Mouse (Mus musculus) embryonic fibroblast, embryonic 13.5 days (primary cell): ENCODE results near the gene Gm12185.
"Not testable (repeated sequence)": the region's sequence is repeated elsewhere in the genome, so short reads cannot be mapped to it uniquely, and the experiment has no call there.

Source experiments
- CTCF ChIP-seq: IDR thresholded peaks from 2 replicates; pipeline ENCODE4 v1.5.1; 2011; ENCODE audit warnings: mild to moderate bottlenecking, control low read depth, low read length, moderate library complexity, borderline replicate concordance; ENCODE audit not compliant: insufficient read depth
- POLR2A ChIP-seq: IDR thresholded peaks from 2 replicates; pipeline ENCODE4 v1.6.1; 2011; ENCODE audit warnings: low read depth, mild to moderate bottlenecking, control low read depth, low read length, moderate library complexity

- not testable (repeated sequence) for TF ChIP-seq CTCF, POLR2A
Measured at GRCm38 (mm10) chr11:48933422-48933821, 58.6 kb downstream of the Gm12185 start.
